Mouse (Mus musculus) thymus, postnatal 10 days (tissue): ENCODE measurements around the gene Unc5c.

Source experiments
- DNase-seq, 2 experiments: peaks; one replicate each; pipeline ENCODE4 v3.0.0; 2021; ENCODE audit warnings: low spot score in 2 of 2

Unc5c gene

GRCm38 (mm10) chr3:141597974-141598373 is 133.0 kb downstream of the Unc5c start:
- DNase-seq: no peak

- DNase-seq: no peak
These were observed 133.9 kb downstream of the Unc5c start for GRCm38 (mm10) chr3:141598936-141599335.

- DNase-seq: no peak
These were observed 136.1 kb downstream of the Unc5c start for GRCm38 (mm10) chr3:141601072-141601549.

GRCm38 (mm10) chr3:141616718-141617117 is 151.7 kb downstream of the Unc5c start:
- no peak for DNase-seq

- no peak for DNase-seq
These were observed 153.7 kb downstream of the Unc5c start for GRCm38 (mm10) chr3:141618675-141619074.

GRCm38 (mm10) chr3:141621496-141621895 is 156.5 kb downstream of the Unc5c start:
- no peak for DNase-seq

- no peak for DNase-seq
These were observed 162.1 kb downstream of the Unc5c start for GRCm38 (mm10) chr3:141626935-141627638.

- DNase-seq: no peak
These were observed 162.6 kb downstream of the Unc5c start for GRCm38 (mm10) chr3:141627639-141627977.

GRCm38 (mm10) chr3:141629431-141629830 is 164.4 kb downstream of the Unc5c start:
- DNase-seq: no peak

- DNase-seq: no peak
These were observed 172.9 kb downstream of the Unc5c start for GRCm38 (mm10) chr3:141637900-141638299.

- no peak for DNase-seq
These were observed 179.2 kb downstream of the Unc5c start for GRCm38 (mm10) chr3:141644264-141644663.

- DNase-seq: no peak
These were observed 181.6 kb downstream of the Unc5c start for GRCm38 (mm10) chr3:141646588-141646987.

GRCm38 (mm10) chr3:141650658-141651057 is 185.6 kb downstream of the Unc5c start:
- no peak for DNase-seq

- no peak for DNase-seq
These were observed 188.9 kb downstream of the Unc5c start for GRCm38 (mm10) chr3:141653915-141654314.

- DNase-seq: no peak
These were observed 194.2 kb downstream of the Unc5c start for GRCm38 (mm10) chr3:141659041-141659789.

- DNase-seq: no peak
These were observed 195.3 kb downstream of the Unc5c start for GRCm38 (mm10) chr3:141660065-141661062.

- DNase-seq: no peak
These were observed 224.1 kb downstream of the Unc5c start for GRCm38 (mm10) chr3:141689113-141689512.

- DNase-seq: no peak
These were observed 225.7 kb downstream of the Unc5c start for GRCm38 (mm10) chr3:141690676-141691075.

GRCm38 (mm10) chr3:141691418-141691817 is 226.4 kb downstream of the Unc5c start:
- no peak for DNase-seq

- no peak for DNase-seq
These were observed 226.8 kb downstream of the Unc5c start for GRCm38 (mm10) chr3:141691846-141692245.

- no peak for DNase-seq
These were observed 234.2 kb downstream of the Unc5c start for GRCm38 (mm10) chr3:141699177-141699576.

GRCm38 (mm10) chr3:141701381-141701909 is 236.4 kb downstream of the Unc5c start:
- no peak for DNase-seq
